Mouse (Mus musculus): ENCODE measurements around the gene Pip4k2a. TPM values are rescaled to one million over a fixed set of nuclear protein-coding genes. Genes with fewer than 3 reads are reported as not detected.

The Pip4k2a gene
- polyA plus RNA-seq, 1 experiment from 2014 or later = 14.9 TPM

DNA sequence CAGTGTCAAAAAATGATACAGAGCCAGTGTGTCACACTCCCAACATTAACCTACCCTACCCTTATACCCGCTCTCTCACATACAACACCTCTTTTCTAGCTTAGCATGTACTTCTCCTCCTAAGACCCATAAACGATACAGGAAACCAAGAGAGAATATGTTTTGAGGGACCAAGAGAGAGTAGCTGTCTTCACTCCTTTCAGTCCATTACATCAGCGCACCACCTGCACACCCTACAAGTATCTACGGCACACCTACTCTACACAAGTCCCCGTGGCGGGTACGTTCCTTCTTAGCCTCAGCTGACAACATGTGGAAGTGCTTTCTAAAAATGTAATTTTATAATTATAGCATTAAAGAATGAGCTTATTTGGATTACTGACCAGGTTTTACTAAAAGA is 40.5 kb downstream of the Pip4k2a start:
- 91% methylated on average over 7 of the region's 7 CpGs for WGBS
- Histone ChIP-seq H3K36me3 (ENCODE audit: control insufficient read depth, insufficient read depth, low read length) (no peaks in the 10 kb centered on the region), H3K9ac (replicated peaks; ENCODE audit: low read depth, low read length) (no peak overlapping the region), H3K4me3 (ENCODE audit: low read depth, low read length) (no peak overlapping the region), H3K27ac (ENCODE audit: low read length) (no peak overlapping the region), H3K4me2 (replicated peaks; ENCODE audit: low read depth, low read length) (no peak overlapping the region), H3K4me1 (ENCODE audit: control insufficient read depth, insufficient read depth, low read length) (peaks cover 3% of the 10 kb centered on the region; the same call in 1 of the 2 replicates), H3K27me3 (ENCODE audit: control insufficient read depth, insufficient read depth, low read length) (no peaks in the 10 kb centered on the region), H3K9me3 (ENCODE audit: control insufficient read depth, low read depth, low read length) (no peaks in the 10 kb centered on the region)
- no peak for ATAC-seq (ENCODE audit: insufficient number of reproducible peaks, insufficient read depth, low FRiP score, low read depth)

GRCm38 (mm10) chr2:18956945-18957344 is 41.0 kb downstream of the Pip4k2a start:
- Histone ChIP-seq H3K4me3 (ENCODE audit: low read depth, low read length) (no peak overlapping the region), H3K4me2 (replicated peaks; ENCODE audit: low read depth, low read length) (no peak overlapping the region), H3K27me3 (ENCODE audit: control insufficient read depth, insufficient read depth, low read length) (no peaks in the 10 kb centered on the region), H3K36me3 (ENCODE audit: control insufficient read depth, insufficient read depth, low read length) (no peaks in the 10 kb centered on the region), H3K4me1 (ENCODE audit: control insufficient read depth, insufficient read depth, low read length) (peaks cover 7% of the 10 kb centered on the region; the same call in 1 of the 2 replicates), H3K9ac (replicated peaks; ENCODE audit: low read depth, low read length) (no peak overlapping the region), H3K27ac (ENCODE audit: low read length) (no peak overlapping the region), H3K9me3 (ENCODE audit: control insufficient read depth, low read depth, low read length) (no peaks in the 10 kb centered on the region)
- ATAC-seq (ENCODE audit: insufficient number of reproducible peaks, insufficient read depth, low FRiP score, low read depth) = no peak
- 79% methylated on average over 7 of the region's 7 CpGs for WGBS

GRCm38 (mm10) chr2:18956424-18956823 is 41.5 kb downstream of the Pip4k2a start:
- 93% methylated on average over 3 of the region's 3 CpGs for WGBS
- no peak for ATAC-seq (ENCODE audit: insufficient number of reproducible peaks, insufficient read depth, low FRiP score, low read depth)
- Histone ChIP-seq H3K9me3 (ENCODE audit: control insufficient read depth, low read depth, low read length) (no peaks in the 10 kb centered on the region), H3K4me1 (ENCODE audit: control insufficient read depth, insufficient read depth, low read length) (peaks cover 7% of the 10 kb centered on the region; the same call in 1 of the 2 replicates), H3K27me3 (ENCODE audit: control insufficient read depth, insufficient read depth, low read length) (no peaks in the 10 kb centered on the region), H3K4me3 (ENCODE audit: low read depth, low read length) (no peak overlapping the region), H3K9ac (replicated peaks; ENCODE audit: low read depth, low read length) (no peak overlapping the region), H3K4me2 (replicated peaks; ENCODE audit: low read depth, low read length) (no peak overlapping the region), H3K27ac (ENCODE audit: low read length) (no peak overlapping the region), H3K36me3 (ENCODE audit: control insufficient read depth, insufficient read depth, low read length) (no peaks in the 10 kb centered on the region)

DNA sequence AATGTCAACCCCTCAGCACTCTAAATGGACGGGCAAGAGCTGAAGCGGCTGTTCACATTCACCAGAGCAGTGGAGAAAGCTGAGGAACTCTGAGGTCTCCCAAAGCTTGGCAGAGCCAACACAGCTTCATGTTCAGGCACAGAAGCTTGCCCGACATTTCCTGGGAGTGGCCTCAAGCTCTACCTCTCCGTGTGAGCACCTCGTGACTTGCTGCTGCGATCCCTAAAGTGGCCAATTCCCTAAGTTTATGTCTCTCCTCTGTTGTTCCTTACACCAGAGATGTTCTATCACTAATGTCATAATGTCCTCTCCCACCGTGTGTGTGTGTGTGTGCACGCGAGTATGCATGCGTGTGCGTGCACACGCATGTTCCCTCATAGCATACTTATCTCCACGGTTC is 42.3 kb downstream of the Pip4k2a start:
- H3K27me3 ChIP-seq (ENCODE audit: control insufficient read depth, insufficient read depth, low read length) = no peaks in the 10 kb centered on the region
- 83% methylated on average over 13 of the region's 13 CpGs for WGBS
- H3K4me1 ChIP-seq (ENCODE audit: control insufficient read depth, insufficient read depth, low read length) = peaks cover 7% of the 10 kb centered on the region; the same call in 1 of the 2 replicates
- H3K9me3 ChIP-seq (ENCODE audit: control insufficient read depth, low read depth, low read length) = no peaks in the 10 kb centered on the region
- H3K27ac ChIP-seq (ENCODE audit: low read length) = no peak overlapping the region
- no peak overlapping the region for H3K4me2 ChIP-seq (replicated peaks; ENCODE audit: low read depth, low read length)
- H3K36me3 ChIP-seq (ENCODE audit: control insufficient read depth, insufficient read depth, low read length) = no peaks in the 10 kb centered on the region
- no peak for ATAC-seq (ENCODE audit: insufficient number of reproducible peaks, insufficient read depth, low FRiP score, low read depth)
- H3K4me3 ChIP-seq (ENCODE audit: low read depth, low read length) = no peak overlapping the region
- H3K9ac ChIP-seq (replicated peaks; ENCODE audit: low read depth, low read length) = no peak overlapping the region

- no peak overlapping the region for H3K27ac ChIP-seq (ENCODE audit: low read length)
- WGBS = 56% methylated on average over 4 of the region's 4 CpGs
- H3K4me1 ChIP-seq (ENCODE audit: control insufficient read depth, insufficient read depth, low read length) = peaks cover 7% of the 10 kb centered on the region; the same call in 1 of the 2 replicates
- H3K36me3 ChIP-seq (ENCODE audit: control insufficient read depth, insufficient read depth, low read length) = no peaks in the 10 kb centered on the region
- no peak for ATAC-seq (ENCODE audit: insufficient number of reproducible peaks, insufficient read depth, low FRiP score, low read depth)
- H3K9ac ChIP-seq (replicated peaks; ENCODE audit: low read depth, low read length) = no peak overlapping the region
- H3K4me3 ChIP-seq (ENCODE audit: low read depth, low read length) = no peak overlapping the region
- no peaks in the 10 kb centered on the region for H3K27me3 ChIP-seq (ENCODE audit: control insufficient read depth, insufficient read depth, low read length)
- H3K9me3 ChIP-seq (ENCODE audit: control insufficient read depth, low read depth, low read length) = no peaks in the 10 kb centered on the region
- H3K4me2 ChIP-seq (replicated peaks; ENCODE audit: low read depth, low read length) = no peak overlapping the region
Observed at GRCm38 (mm10) chr2:18955022-18955421, 42.9 kb downstream of the Pip4k2a start.

DNA sequence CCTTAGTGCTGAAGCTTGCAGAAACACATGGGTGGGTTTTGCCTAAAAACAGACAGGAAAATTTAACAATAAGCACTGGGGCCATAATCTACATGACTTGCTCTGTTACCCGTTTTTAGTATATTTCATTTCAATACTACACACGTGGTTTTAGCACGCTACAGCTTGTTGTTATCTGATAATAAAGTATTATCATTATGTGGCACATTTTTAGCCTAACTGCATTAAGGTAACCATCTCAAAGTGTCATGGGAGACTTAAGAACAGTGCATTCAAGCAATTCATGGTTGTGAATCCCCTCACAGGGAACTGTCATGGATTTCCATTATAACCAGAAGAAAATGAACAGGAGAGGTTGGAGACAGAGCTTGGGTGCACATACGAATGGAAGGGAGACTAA is 43.5 kb downstream of the Pip4k2a start:
- Histone ChIP-seq H3K4me3 (ENCODE audit: low read depth, low read length) (no peak overlapping the region), H3K27ac (ENCODE audit: low read length) (no peak overlapping the region), H3K9me3 (ENCODE audit: control insufficient read depth, low read depth, low read length) (no peaks in the 10 kb centered on the region), H3K4me1 (ENCODE audit: control insufficient read depth, insufficient read depth, low read length) (peaks cover 7% of the 10 kb centered on the region; the same call in 1 of the 2 replicates), H3K9ac (replicated peaks; ENCODE audit: low read depth, low read length) (no peak overlapping the region), H3K27me3 (ENCODE audit: control insufficient read depth, insufficient read depth, low read length) (no peaks in the 10 kb centered on the region), H3K36me3 (ENCODE audit: control insufficient read depth, insufficient read depth, low read length) (no peaks in the 10 kb centered on the region), H3K4me2 (replicated peaks; ENCODE audit: low read depth, low read length) (no peak overlapping the region)
- 86% methylated on average over 4 of the region's 4 CpGs for WGBS
- no peak for ATAC-seq (ENCODE audit: insufficient number of reproducible peaks, insufficient read depth, low FRiP score, low read depth)

DNA sequence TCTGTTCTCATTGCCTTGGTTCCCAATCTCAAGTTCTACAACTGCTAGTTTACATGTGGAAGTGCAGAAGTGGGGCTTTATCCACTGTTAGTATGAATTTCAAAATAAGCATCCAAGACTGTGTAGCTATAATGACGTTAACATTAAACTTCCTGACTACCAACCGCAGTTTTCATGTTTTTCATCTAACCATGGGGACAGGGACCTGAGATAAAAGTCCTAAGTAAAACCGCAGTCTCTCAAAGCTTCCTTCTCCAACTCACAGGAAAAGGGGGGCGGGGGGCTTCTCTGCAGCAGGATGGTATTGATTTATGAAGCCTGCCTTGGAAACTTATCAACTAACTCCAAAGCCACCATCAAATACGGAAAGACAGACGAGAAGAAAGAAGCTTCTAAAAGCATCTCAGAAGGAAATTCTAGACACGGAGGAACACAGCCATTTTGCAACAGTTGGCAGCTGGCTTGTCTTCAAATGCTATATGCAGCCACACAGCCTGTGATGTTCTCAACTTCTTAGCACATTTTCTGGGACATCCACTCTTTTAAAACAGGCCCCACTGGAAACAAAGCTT is 45.7 kb downstream of the Pip4k2a start:
- Histone ChIP-seq H3K27me3 (ENCODE audit: control insufficient read depth, insufficient read depth, low read length) (no peaks in the 10 kb centered on the region), H3K9me3 (ENCODE audit: control insufficient read depth, low read depth, low read length) (no peaks in the 10 kb centered on the region), H3K36me3 (ENCODE audit: control insufficient read depth, insufficient read depth, low read length) (no peaks in the 10 kb centered on the region), H3K4me3 (ENCODE audit: low read depth, low read length) (no peak overlapping the region), H3K9ac (replicated peaks; ENCODE audit: low read depth, low read length) (no peak overlapping the region), H3K4me2 (replicated peaks; ENCODE audit: low read depth, low read length) (no peak overlapping the region), H3K27ac (ENCODE audit: low read length) (no peak overlapping the region), H3K4me1 (ENCODE audit: control insufficient read depth, insufficient read depth, low read length) (peaks cover 7% of the 10 kb centered on the region; the same call in 1 of the 2 replicates)
- no peak for ATAC-seq (ENCODE audit: insufficient number of reproducible peaks, insufficient read depth, low FRiP score, low read depth)
- 19% methylated on average over 7 of the region's 7 CpGs for WGBS

DNA sequence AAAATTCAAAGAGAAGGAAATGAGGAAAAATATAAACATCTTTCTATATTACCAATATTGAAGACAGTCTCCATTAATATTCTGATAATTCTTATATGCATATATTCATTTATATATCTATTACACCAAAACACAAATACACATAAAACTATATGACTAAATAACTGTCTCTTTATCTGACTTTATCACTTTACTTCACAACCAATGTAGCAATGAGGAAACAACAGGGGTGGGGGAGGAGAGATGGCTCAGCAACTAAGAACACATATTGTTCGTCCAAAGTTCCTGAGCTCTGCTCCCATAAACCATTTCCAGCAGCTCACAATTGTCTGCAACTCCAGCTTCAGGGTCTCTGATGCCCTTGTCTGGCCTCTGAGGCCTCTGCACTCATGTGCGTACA is 47.2 kb downstream of the Pip4k2a start:
- H3K9me3 ChIP-seq (ENCODE audit: control insufficient read depth, low read depth, low read length) = no peaks in the 10 kb centered on the region
- H3K36me3 ChIP-seq (ENCODE audit: control insufficient read depth, insufficient read depth, low read length) = no peaks in the 10 kb centered on the region
- 82% methylated on average over 2 of the region's 2 CpGs for WGBS
- no peaks in the 10 kb centered on the region for H3K27me3 ChIP-seq (ENCODE audit: control insufficient read depth, insufficient read depth, low read length)
- H3K27ac ChIP-seq (ENCODE audit: low read length) = no peak overlapping the region
- H3K4me2 ChIP-seq (replicated peaks; ENCODE audit: low read depth, low read length) = no peak overlapping the region
- peaks cover 7% of the 10 kb centered on the region; the same call in 1 of the 2 replicates for H3K4me1 ChIP-seq (ENCODE audit: control insufficient read depth, insufficient read depth, low read length)
- no peak for ATAC-seq (ENCODE audit: insufficient number of reproducible peaks, insufficient read depth, low FRiP score, low read depth)
- H3K4me3 ChIP-seq (ENCODE audit: low read depth, low read length) = no peak overlapping the region
- H3K9ac ChIP-seq (replicated peaks; ENCODE audit: low read depth, low read length) = no peak overlapping the region

DNA sequence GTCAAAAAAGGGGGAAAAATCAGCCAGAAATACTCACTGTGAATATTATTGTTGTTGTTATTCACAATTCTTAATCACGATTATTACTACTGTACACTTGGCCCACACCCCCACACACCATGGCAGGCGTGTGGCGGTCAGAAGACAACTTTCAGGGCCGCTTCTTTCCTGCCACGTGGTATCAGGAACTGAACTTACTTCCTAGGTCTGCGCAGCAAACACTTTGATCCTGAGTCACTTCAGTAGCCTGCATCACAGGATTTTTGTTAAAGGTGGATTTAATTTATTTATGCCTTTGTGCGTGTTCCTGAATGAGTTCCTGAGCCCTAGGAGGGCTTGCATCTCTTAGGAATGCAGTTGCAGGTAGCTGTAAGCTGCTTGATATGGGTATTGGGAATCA is 49.2 kb downstream of the Pip4k2a start:
- Histone ChIP-seq H3K9me3 (ENCODE audit: control insufficient read depth, low read depth, low read length) (no peaks in the 10 kb centered on the region), H3K9ac (replicated peaks; ENCODE audit: low read depth, low read length) (no peak overlapping the region), H3K36me3 (ENCODE audit: control insufficient read depth, insufficient read depth, low read length) (no peaks in the 10 kb centered on the region), H3K4me1 (ENCODE audit: control insufficient read depth, insufficient read depth, low read length) (peaks cover 7% of the 10 kb centered on the region; the same call in 1 of the 2 replicates), H3K4me3 (ENCODE audit: low read depth, low read length) (no peak overlapping the region), H3K27me3 (ENCODE audit: control insufficient read depth, insufficient read depth, low read length) (no peaks in the 10 kb centered on the region), H3K27ac (ENCODE audit: low read length) (no peak overlapping the region), H3K4me2 (replicated peaks; ENCODE audit: low read depth, low read length) (no peak overlapping the region)
- ATAC-seq (ENCODE audit: insufficient number of reproducible peaks, insufficient read depth, low FRiP score, low read depth) = no peak
- WGBS = 82% methylated on average over 7 of the region's 7 CpGs
